Comparison of ENCODE assay signal across 8 mouse cellular contexts in genomic region chr13:57908266-57908582, GRCm38 (mm10). TPM values are rescaled to one million over a fixed set of nuclear protein-coding genes. Genes with fewer than 3 reads are reported as not detected.
DNase-seq lines count a peak whose midpoint lies in the region; ATAC-seq and TF ChIP-seq lines count a peak whose summit lies in the region.

Gene Spock1 (minus strand): TSS chr13:57908332.

- no peaks in the 10 kb centered on the region for H3K9me3 ChIP-seq in ES-Bruce4 (replicated peaks; ENCODE audit: control insufficient read depth, insufficient read depth, low read length, poor library complexity, severe bottlenecking)
- no peaks in the 10 kb centered on the region for H3K9me3 ChIP-seq in forebrain, embryonic 14.5 days (replicated peaks; ENCODE audit: control insufficient read depth, low read length)
- H3K9me3 ChIP-seq in liver, embryonic 13.5 days (replicated peaks) = no peaks in the 10 kb centered on the region
- H3K9me3 ChIP-seq in neural tube, embryonic 13.5 days = no peaks in the 10 kb centered on the region

- no peak for TF ChIP-seq POLR2A in ES-Bruce4 (IDR thresholded peaks at IDR 0.05; ENCODE audit: insufficient read depth, low read length)
- no peak for TF ChIP-seq POLR2A in thymus, adult 2 months (IDR thresholded peaks at IDR 0.05; ENCODE audit: control insufficient read depth, extremely low read depth, insufficient read depth, low read length, poor library complexity)

- intact Hi-C loops in heart, postnatal 10 days (cut with DNase I) = loop anchor here (1.0 kb wide), 4 partner anchors 142 to 627 kb away; no protein-coding TSS in a partner anchor

- H3K9ac ChIP-seq in ES-Bruce4 (ENCODE audit: low read depth, poor library complexity, severe bottlenecking) = peak within 1 kb of the TSS; percentile 47
- H3K9ac ChIP-seq in forebrain, embryonic 14.5 days (ENCODE audit: low read length) = peak within 1 kb of the TSS; percentile 76
- no peak within 1 kb of the TSS for H3K9ac ChIP-seq in liver, embryonic 13.5 days
- peak within 1 kb of the TSS; percentile 82 for H3K9ac ChIP-seq in neural tube, embryonic 13.5 days

- TF ChIP-seq EP300 in ES-Bruce4 (IDR thresholded peaks at IDR 0.05; ENCODE audit: insufficient read depth, low read depth, low read length) = no peak

- WGBS in forebrain, embryonic 14.5 days = under 1% methylated on average over 32 of the region's 32 CpGs
- 2% methylated on average over 32 of the region's 32 CpGs for WGBS in liver, embryonic 13.5 days (ENCODE audit: insufficient replicate concordance)
- WGBS in neural tube, embryonic 13.5 days = 2% methylated on average over 32 of the region's 32 CpGs
- 6% methylated on average over 32 of the region's 32 CpGs for WGBS in thymus, adult 2 months

- ATAC-seq in cerebellum, adult (ENCODE audit: insufficient number of reproducible peaks, low FRiP score, low TSS enrichment) = peak; percentile 82
- ATAC-seq in forebrain, embryonic 14.5 days = peak; percentile 95
- ATAC-seq in liver, embryonic 13.5 days (ENCODE audit: low read depth) = no peak
- peak; percentile 90 for ATAC-seq in neural tube, embryonic 13.5 days (ENCODE audit: low read depth)

- peak within 1 kb of the TSS; percentile 66 for H3K4me3 ChIP-seq in ES-Bruce4 (ENCODE audit: low read depth, low read length)
- peak within 1 kb of the TSS; percentile 50 for H3K4me3 ChIP-seq in forebrain, embryonic 14.5 days (ENCODE audit: low read depth, low read length)
- peak within 1 kb of the TSS; percentile 29 for H3K4me3 ChIP-seq in liver, embryonic 13.5 days (replicated peaks)
- peak within 1 kb of the TSS; percentile 74 for H3K4me3 ChIP-seq in neural tube, embryonic 13.5 days
- H3K4me3 ChIP-seq in thymus, adult 2 months (ENCODE audit: control insufficient read depth, insufficient read depth, low read length) = no peak within 1 kb of the TSS

- H3K27me3 ChIP-seq in ES-Bruce4 (ENCODE audit: control insufficient read depth, insufficient read depth, low read length, poor library complexity, severe bottlenecking) = peaks cover 10% of the 10 kb centered on the region
- H3K27me3 ChIP-seq in forebrain, embryonic 14.5 days (replicated peaks; ENCODE audit: control insufficient read depth, insufficient read depth, low read length) = peaks cover 14% of the 10 kb centered on the region
- H3K27me3 ChIP-seq in liver, embryonic 13.5 days = peaks cover 23% of the 10 kb centered on the region
- peaks cover 18% of the 10 kb centered on the region for H3K27me3 ChIP-seq in neural tube, embryonic 13.5 days
- no peaks in the 10 kb centered on the region for H3K27me3 ChIP-seq in thymus, adult 2 months (ENCODE audit: control insufficient read depth, insufficient read depth, low read length)

- no peaks in the 10 kb centered on the region for H3K4me1 ChIP-seq in ES-Bruce4 (ENCODE audit: control insufficient read depth, insufficient read depth, low read length)
- no peaks in the 10 kb centered on the region for H3K4me1 ChIP-seq in forebrain, embryonic 14.5 days (ENCODE audit: control insufficient read depth, insufficient read depth, low read length)
- no peaks in the 10 kb centered on the region for H3K4me1 ChIP-seq in liver, embryonic 13.5 days (replicated peaks)
- H3K4me1 ChIP-seq in neural tube, embryonic 13.5 days (replicated peaks) = peaks cover 37% of the 10 kb centered on the region
- H3K4me1 ChIP-seq in thymus, adult 2 months (replicated peaks; ENCODE audit: control insufficient read depth, insufficient read depth, low read length) = no peaks in the 10 kb centered on the region

- H3K27ac ChIP-seq in ES-Bruce4 (ENCODE audit: insufficient read depth, low read length) = no peak within 1 kb of the TSS
- H3K27ac ChIP-seq in forebrain, embryonic 14.5 days (ENCODE audit: low read depth, low read length) = no peak within 1 kb of the TSS
- no peak within 1 kb of the TSS for H3K27ac ChIP-seq in liver, embryonic 13.5 days
- peak within 1 kb of the TSS; percentile 68 for H3K27ac ChIP-seq in neural tube, embryonic 13.5 days (replicated peaks)
- no peak within 1 kb of the TSS for H3K27ac ChIP-seq in thymus, adult 2 months (ENCODE audit: control insufficient read depth, insufficient read depth, low read length)

- H3K36me3 ChIP-seq in ES-Bruce4 (ENCODE audit: control insufficient read depth, insufficient read depth, low read length, poor library complexity, severe bottlenecking) = no peaks in the 10 kb centered on the region
- no peaks in the 10 kb centered on the region for H3K36me3 ChIP-seq in forebrain, embryonic 14.5 days (ENCODE audit: control insufficient read depth, insufficient read depth, low read length)
- no peaks in the 10 kb centered on the region for H3K36me3 ChIP-seq in liver, embryonic 13.5 days
- peaks cover 10% of the 10 kb centered on the region; the same call in 1 of the 2 replicates for H3K36me3 ChIP-seq in neural tube, embryonic 13.5 days
- H3K36me3 ChIP-seq in thymus, adult 2 months (ENCODE audit: control insufficient read depth, insufficient read depth, low read length) = no peaks in the 10 kb centered on the region

- peak; percentile 83 for TF ChIP-seq CTCF in ES-Bruce4 (IDR thresholded peaks at IDR 0.05; ENCODE audit: low read depth, low read length)
- TF ChIP-seq CTCF in thymus, adult 2 months (IDR thresholded peaks at IDR 0.05; ENCODE audit: borderline replicate concordance, control insufficient read depth, extremely low read depth, insufficient read depth, low read length, poor library complexity) = peak; percentile 84

- H3K4me2 ChIP-seq in forebrain, embryonic 14.5 days (ENCODE audit: low read length) = peak within 1 kb of the TSS; percentile 92
- H3K4me2 ChIP-seq in liver, embryonic 13.5 days = peak within 1 kb of the TSS; percentile 45
- H3K4me2 ChIP-seq in neural tube, embryonic 13.5 days = peak within 1 kb of the TSS; percentile 69

- peak; percentile 94 for DNase-seq in forebrain, embryonic 14.5 days (ENCODE audit: low spot score)
- DNase-seq in heart, postnatal 10 days = peak; percentile 86 to 90
- peak; percentile 93 for DNase-seq in kidney, postnatal 4 days
- peak; percentile 38 for DNase-seq in liver, embryonic 13.5 days
- DNase-seq in thymus, adult 2 months = peak; percentile 53

RNA-seq across cellular contexts. Expression of gene Spock1, which starts in this region (rescaled TPM):
- 0.61 TPM in 1 of 2 replicates, not detected in the other for polyA plus RNA-seq in ES-Bruce4 (2011; ENCODE audit: insufficient read depth, insufficient read length, low read depth, missing spikeins)
- 31.2 and 40.8 TPM in 2 replicates for polyA plus RNA-seq in forebrain, embryonic 14.5 days (2014; fragmentation: Nextera tagmentation; extraction: Ambion mirVana)
- total RNA-seq in heart, postnatal 10 days (2021) = under 1 TPM; 0.43 to 0.67 TPM
- 0.22 and 0.24 TPM in 2 replicates for polyA plus RNA-seq in liver, embryonic 13.5 days (2015; fragmentation: Nextera tagmentation; extraction: Ambion mirVana)
- polyA plus RNA-seq in neural tube, embryonic 13.5 days (2015; fragmentation: Nextera tagmentation; extraction: Ambion mirVana) = 90.2 and 95.5 TPM in 2 replicates
- polyA plus RNA-seq in thymus, adult 2 months (2012; rRNA removed) = 0.93 and 1.1 TPM in 2 replicates

Comparison
In these comparisons a context has a peak if more than half of its experiments do, and no peak if none do; other contexts are left out.
1. RNA of gene Spock1 (polyA plus RNA-seq): 90.2 to 95.5 TPM in neural tube, embryonic 13.5 days and 31.2 to 40.8 TPM in forebrain, embryonic 14.5 days; 0.93 to 1.1 TPM in thymus, adult 2 months, 0.61 TPM in ES-Bruce4 and 0.22 to 0.24 TPM in liver, embryonic 13.5 days; every median in the first group is over 10 times any median in the second.
2. Peak in DNase-seq in heart, postnatal 10 days; RNA of the gene not detected or under 1 TPM.
3. Peak in DNase-seq, H3K4me3 ChIP-seq and H3K4me2 ChIP-seq in liver, embryonic 13.5 days; RNA of the gene not detected or under 1 TPM.
4. DNase-seq: peak in every context shown above with its lines; median percentile 94 in forebrain, embryonic 14.5 days; 93 in kidney, postnatal 4 days; 88 in heart, postnatal 10 days; 53 in thymus, adult 2 months; 38 in liver, embryonic 13.5 days.
5. Peak in every context shown above with its lines, with median percentiles within 50 percentile points of each other: H3K4me2 ChIP-seq.